Mouse (Mus musculus): ENCODE measurements around the gene Car6. TPM values are rescaled to one million over a fixed set of nuclear protein-coding genes. Genes with fewer than 3 reads are reported as not detected.

The Car6 gene
- total and polyA plus RNA-seq, 2 experiments from 2014 or later: not detected

DNA sequence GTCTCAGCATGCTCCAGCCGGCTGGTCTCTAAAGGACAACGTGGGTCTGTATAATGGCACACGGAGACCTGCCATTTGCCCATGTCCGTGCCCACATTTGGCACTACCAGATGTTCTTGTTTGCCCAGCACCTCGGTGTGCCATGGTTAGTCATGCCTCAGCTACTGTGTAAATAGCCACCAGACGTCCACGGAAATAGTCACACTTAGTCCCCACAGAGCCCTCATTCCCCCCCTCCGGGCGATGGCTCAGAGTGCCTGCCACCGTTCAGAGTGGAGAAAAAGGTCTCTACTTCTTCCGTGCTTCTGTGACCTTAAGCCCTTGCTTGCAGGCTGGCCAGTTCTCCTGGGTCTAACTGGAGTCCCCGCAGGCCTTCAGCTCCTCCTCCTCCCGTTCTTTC is 62.0 kb downstream of the Car6 start:
- WGBS: 64% methylated on average over 13 of the region's 13 CpGs
- H3K36me3 ChIP-seq (ENCODE audit: insufficient read depth, low read length): no peaks in the 10 kb centered on the region
- no peaks in the 10 kb centered on the region for H3K9me3 ChIP-seq (ENCODE audit: low read length)
- no peak for DNase-seq (ENCODE audit: low spot score)
- no peak for TF ChIP-seq CTCF (IDR thresholded peaks at IDR 0.05; ENCODE audit: low read depth)
- no peak overlapping the region for H3K4me2 ChIP-seq (ENCODE audit: low read depth, low read length)
- ATAC-seq: no peak
- no peak overlapping the region for H3K4me3 ChIP-seq (ENCODE audit: low read length)
- H3K9ac ChIP-seq (replicated peaks; ENCODE audit: low read length): no peak overlapping the region
- H3K27me3 ChIP-seq (ENCODE audit: insufficient read depth, low read length): no peaks in the 10 kb centered on the region
- H3K4me1 ChIP-seq (ENCODE audit: insufficient read depth, low read length): no peaks in the 10 kb centered on the region
- no peak overlapping the region for H3K27ac ChIP-seq

DNA sequence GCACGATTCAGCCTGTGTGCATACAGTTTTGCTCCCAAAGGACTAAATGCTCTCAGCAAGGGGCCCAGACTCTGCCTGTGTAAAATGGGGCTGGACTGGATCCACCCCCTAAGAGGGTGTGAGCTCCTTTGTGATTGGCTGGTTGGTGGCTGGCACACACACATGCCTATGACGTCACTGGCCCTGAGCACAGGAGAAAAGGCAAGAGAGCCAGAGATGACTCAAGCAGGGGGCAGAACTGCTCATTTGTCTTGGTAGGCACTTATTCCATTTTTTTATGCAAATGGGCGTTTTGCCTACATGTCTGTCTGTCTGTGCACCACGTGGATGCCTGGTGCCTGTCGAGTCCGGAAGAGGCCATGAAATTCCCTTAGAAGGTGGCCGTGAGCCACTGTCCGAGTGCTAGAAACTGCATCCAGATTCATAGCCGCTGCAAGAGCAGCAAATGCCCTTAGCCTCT is 63.0 kb downstream of the Car6 start:
- 25% methylated on average over 9 of the region's 9 CpGs for WGBS
- peak overlapping the region; percentile 11 for H3K4me3 ChIP-seq (ENCODE audit: low read length)
- ATAC-seq (peak; percentile 88), DNase-seq (ENCODE audit: low spot score) (peak; percentile 87)
- peak overlapping the region; percentile 52; the same call in 1 of the 2 replicates for H3K27ac ChIP-seq
- H3K9me3 ChIP-seq (ENCODE audit: low read length): no peaks in the 10 kb centered on the region
- H3K9ac ChIP-seq (replicated peaks; ENCODE audit: low read length): peak overlapping the region; percentile 25; the same call in 1 of the 2 replicates
- H3K4me1 ChIP-seq (ENCODE audit: insufficient read depth, low read length): no peaks in the 10 kb centered on the region
- peak overlapping the region; percentile 43 for H3K4me2 ChIP-seq (ENCODE audit: low read depth, low read length)
- H3K36me3 ChIP-seq (ENCODE audit: insufficient read depth, low read length): no peaks in the 10 kb centered on the region
- H3K27me3 ChIP-seq (ENCODE audit: insufficient read depth, low read length): no peaks in the 10 kb centered on the region
- TF ChIP-seq CTCF (IDR thresholded peaks at IDR 0.05; ENCODE audit: low read depth): no peak

- Histone ChIP-seq H3K9me3 (ENCODE audit: low read length) (no peaks in the 10 kb centered on the region), H3K9ac (replicated peaks; ENCODE audit: low read length) (no peak overlapping the region), H3K4me1 (ENCODE audit: insufficient read depth, low read length) (no peaks in the 10 kb centered on the region), H3K4me2 (ENCODE audit: low read depth, low read length) (0 out of 2 replicates have a peak overlapping the region, but pooled peaks have one; percentile 43), H3K4me3 (ENCODE audit: low read length) (no peak overlapping the region), H3K27me3 (ENCODE audit: insufficient read depth, low read length) (no peaks in the 10 kb centered on the region), H3K36me3 (ENCODE audit: insufficient read depth, low read length) (no peaks in the 10 kb centered on the region), H3K27ac (no peak overlapping the region)
- 76% methylated on average over 7 of the region's 7 CpGs for WGBS
- ATAC-seq: peak; percentile 11; the same call in 1 of the 2 replicates
- no peak for TF ChIP-seq CTCF (IDR thresholded peaks at IDR 0.05; ENCODE audit: low read depth)
- no peak for DNase-seq (ENCODE audit: low spot score)
Observed at GRCm38 (mm10) chr4:150137368-150138083, 63.6 kb downstream of the Car6 start.

Other genes with a start within 250 kb of the Car6 start
- 13.7 and 18.4 TPM in 2 replicates for gene Spsb1, start 246.3 kb downstream of the Car6 start, total RNA-seq (2014; rRNA removed)
- 8.9 and 9.2 TPM in 2 replicates for gene Spsb1, start 246.3 kb downstream of the Car6 start, polyA plus RNA-seq (2015; fragmentation: Nextera tagmentation; extraction: Ambion mirVana)
- gene H6pd, start 192.3 kb downstream of the Car6 start, total RNA-seq (2014; rRNA removed): 15.0 and 16.9 TPM in 2 replicates
- gene H6pd, start 192.3 kb downstream of the Car6 start, polyA plus RNA-seq (2015; fragmentation: Nextera tagmentation; extraction: Ambion mirVana): 3.0 and 3.4 TPM in 2 replicates
- 4.9 and 5.4 TPM in 2 replicates for gene Gpr157, start 114.0 kb downstream of the Car6 start, total RNA-seq (2014; rRNA removed)
- 0.52 and 0.74 TPM in 2 replicates for gene Gpr157, start 114.0 kb downstream of the Car6 start, polyA plus RNA-seq (2015; fragmentation: Nextera tagmentation; extraction: Ambion mirVana)
- gene Slc2a5, start 82.0 kb downstream of the Car6 start, total RNA-seq (2014; rRNA removed): 1.5 and 2.9 TPM in 2 replicates
- gene Slc2a5, start 82.0 kb downstream of the Car6 start, polyA plus RNA-seq (2015; fragmentation: Nextera tagmentation; extraction: Ambion mirVana): 2.7 and 3.0 TPM in 2 replicates
- not detected in 2 replicates for gene Slc2a7, start 52.4 kb downstream of the Car6 start, total RNA-seq (2014; rRNA removed)
- gene Slc2a7, start 52.4 kb downstream of the Car6 start, polyA plus RNA-seq (2015; fragmentation: Nextera tagmentation; extraction: Ambion mirVana): not detected in 2 replicates
- gene Eno1, start 35.4 kb upstream of the Car6 start, total RNA-seq (2014; rRNA removed): 538 and 549 TPM in 2 replicates
- gene Eno1, start 35.4 kb upstream of the Car6 start, polyA plus RNA-seq (2015; fragmentation: Nextera tagmentation; extraction: Ambion mirVana): 1,243 and 1,257 TPM in 2 replicates
- 31.2 and 32.9 TPM in 2 replicates for gene Rere, start 80.3 kb upstream of the Car6 start, total RNA-seq (2014; rRNA removed)
- 25.0 and 25.9 TPM in 2 replicates for gene Rere, start 80.3 kb upstream of the Car6 start, polyA plus RNA-seq (2015; fragmentation: Nextera tagmentation; extraction: Ambion mirVana)

All from hindbrain, postnatal 0 days (tissue).